Mouse (Mus musculus) forebrain, embryonic 13.5 days (tissue): ENCODE measurements around the gene Trpd52l3. TPM values are rescaled to one million over a fixed set of nuclear protein-coding genes. Genes with fewer than 3 reads are reported as not detected.

Source experiments
- ATAC-seq: fragments of 200-750 bp; cut with Nextera tagmentation; 2 replicates; pipeline ENCODE4 v1.8.0; 2017
- H3K27ac ChIP-seq: fragments of 300-500 bp; sonication (generic); 2 replicates; pipeline ENCODE4 v1.5.1; 2015; ENCODE audit warnings: inconsistent platforms, mild to moderate bottlenecking, moderate library complexity
- H3K27me3 ChIP-seq: fragments of 300-500 bp; sonication (generic); 2 replicates; pipeline ENCODE4 v1.6.1; 2015; ENCODE audit warnings: mild to moderate bottlenecking, inconsistent platforms
- H3K36me3 ChIP-seq: fragments of 300-500 bp; sonication (generic); 2 replicates; pipeline ENCODE4 v1.6.1; 2015; ENCODE audit warnings: mild to moderate bottlenecking, inconsistent platforms; ENCODE audit not compliant: poor library complexity, severe bottlenecking
- H3K4me1 ChIP-seq: fragments of 300-500 bp; sonication (generic); 2 replicates; pipeline ENCODE4 v1.6.1; 2015; ENCODE audit warnings: inconsistent platforms
- H3K4me2 ChIP-seq: fragments of 300-500 bp; sonication (generic); 2 replicates; pipeline ENCODE4 v1.6.1; 2015; ENCODE audit warnings: inconsistent platforms, mild to moderate bottlenecking, moderate library complexity
- H3K4me3 ChIP-seq: fragments of 300-500 bp; sonication (generic); 2 replicates; pipeline ENCODE4 v1.5.1; 2015; ENCODE audit warnings: mild to moderate bottlenecking, inconsistent platforms
- H3K9ac ChIP-seq: fragments of 300-500 bp; sonication (generic); 2 replicates; pipeline ENCODE4 v1.6.1; 2015; ENCODE audit warnings: mild to moderate bottlenecking, inconsistent platforms
- H3K9me3 ChIP-seq: fragments of 300-500 bp; sonication (generic); replicated peaks from 2 replicates; pipeline ENCODE4 v1.6.1; 2016; ENCODE audit warnings: inconsistent platforms
- WGBS: fragments of 180-500 bp; shearing (Covaris S2); methylation state at CpG from one replicate; pipeline ENCODE4 v1.1.7; 2015; 5-methylcytosine and 5-hydroxymethylcytosine counted together
- polyA plus RNA-seq: library from polyadenylated mRNA; unstranded; fragments of >200 nt; fragmentation: Nextera tagmentation; extraction: Ambion mirVana; gene quantifications from 2 replicates; pipeline ENCODE4 v1.2.1, GENCODE M21; 2015

The Trpd52l3 gene
- polyA plus RNA-seq, 1 experiment from 2014 or later, result not detected

- no peak for ATAC-seq
- H3K9ac ChIP-seq, result peak overlapping the region; percentile 100
- peaks cover 2% of the 10 kb centered on the region; the same call in 1 of the 2 replicates for H3K36me3 ChIP-seq
- H3K4me1 ChIP-seq, result peaks cover 56% of the 10 kb centered on the region
- WGBS, result under 1% methylated on average over 7 of the region's 7 CpGs
- H3K27me3 ChIP-seq, result no peaks in the 10 kb centered on the region
- peak overlapping the region; percentile 94; the same call in 1 of the 2 replicates for H3K27ac ChIP-seq
- H3K4me3 ChIP-seq, result peak overlapping the region; percentile 81
- H3K9me3 ChIP-seq, result no peaks in the 10 kb centered on the region
- peak overlapping the region; percentile 66 for H3K4me2 ChIP-seq
These were observed 27.9 kb downstream of the Trpd52l3 start for GRCm38 (mm10) chr19:30031468-30031931.

- no peak overlapping the region for H3K27ac ChIP-seq
- no peaks in the 10 kb centered on the region for H3K9me3 ChIP-seq
- peaks cover 62% of the 10 kb centered on the region for H3K4me1 ChIP-seq
- peak overlapping the region; percentile 100; the same call in 1 of the 2 replicates for H3K9ac ChIP-seq
- peak overlapping the region; percentile 81 for H3K4me3 ChIP-seq
- no peaks in the 10 kb centered on the region for H3K27me3 ChIP-seq
- WGBS, result 71% methylated on average over 3 of the region's 3 CpGs
- peak overlapping the region; percentile 66 for H3K4me2 ChIP-seq
- peaks cover 2% of the 10 kb centered on the region; the same call in 1 of the 2 replicates for H3K36me3 ChIP-seq
- ATAC-seq, result no peak
These were observed 28.6 kb downstream of the Trpd52l3 start for GRCm38 (mm10) chr19:30032206-30032605.

- Histone ChIP-seq H3K9me3 (no peaks in the 10 kb centered on the region), H3K4me3 (no peak overlapping the region), H3K9ac (no peak overlapping the region), H3K27me3 (no peaks in the 10 kb centered on the region), H3K27ac (no peak overlapping the region), H3K4me1 (peaks cover 52% of the 10 kb centered on the region), H3K4me2 (no peak overlapping the region), H3K36me3 (peaks cover 2% of the 10 kb centered on the region)
- WGBS, result 66% methylated on average over 3 of the region's 3 CpGs
- ATAC-seq, result no peak
These were observed 31.8 kb downstream of the Trpd52l3 start for GRCm38 (mm10) chr19:30035361-30035760.

GRCm38 (mm10) chr19:30043691-30044090 is 40.1 kb downstream of the Trpd52l3 start:
- WGBS, result 98% methylated on average over 2 of the region's 2 CpGs
- H3K4me3 ChIP-seq, result no peak overlapping the region

GRCm38 (mm10) chr19:30044630-30045029 is 41.0 kb downstream of the Trpd52l3 start:
- Histone ChIP-seq H3K9me3 (0 out of 2 replicates have a peak, but pooled peaks cover 3% of the 10 kb centered on the region), H3K9ac (no peak overlapping the region), H3K4me2 (no peak overlapping the region), H3K36me3 (peaks cover 40% of the 10 kb centered on the region), H3K27me3 (no peaks in the 10 kb centered on the region), H3K4me3 (no peak overlapping the region), H3K27ac (no peak overlapping the region), H3K4me1 (no peaks in the 10 kb centered on the region)
- no peak for ATAC-seq
- WGBS, result 97% methylated on average over 1 of the region's 1 CpGs

More at GRCm38 (mm10) chr19:30043691-30044090, 40.1 kb downstream of the Trpd52l3 start:
- H3K9ac ChIP-seq, result no peak overlapping the region
- H3K4me2 ChIP-seq, result no peak overlapping the region
- no peak for ATAC-seq
- H3K27ac ChIP-seq, result no peak overlapping the region
- H3K27me3 ChIP-seq, result no peaks in the 10 kb centered on the region
- H3K4me1 ChIP-seq, result no peaks in the 10 kb centered on the region
- H3K36me3 ChIP-seq, result peaks cover 37% of the 10 kb centered on the region
- 0 out of 2 replicates have a peak, but pooled peaks cover 3% of the 10 kb centered on the region for H3K9me3 ChIP-seq

- Histone ChIP-seq H3K4me2 (no peak overlapping the region), H3K36me3 (peaks cover 44% of the 10 kb centered on the region), H3K4me3 (no peak overlapping the region), H3K4me1 (no peaks in the 10 kb centered on the region), H3K9ac (no peak overlapping the region), H3K27ac (no peak overlapping the region), H3K9me3 (0 out of 2 replicates have a peak, but pooled peaks cover 3% of the 10 kb centered on the region), H3K27me3 (no peaks in the 10 kb centered on the region)
- ATAC-seq, result no peak
- 61% methylated on average over 1 of the region's 1 CpGs for WGBS
These were observed 42.3 kb downstream of the Trpd52l3 start for GRCm38 (mm10) chr19:30045857-30046256.

GRCm38 (mm10) chr19:30050584-30050983 is 47.0 kb downstream of the Trpd52l3 start:
- no peaks in the 10 kb centered on the region for H3K4me1 ChIP-seq
- no peak overlapping the region for H3K4me3 ChIP-seq
- peaks cover 30% of the 10 kb centered on the region for H3K36me3 ChIP-seq
- H3K4me2 ChIP-seq, result no peak overlapping the region
- ATAC-seq, result no peak
- no peaks in the 10 kb centered on the region for H3K27me3 ChIP-seq
- WGBS, result 87% methylated on average over 2 of the region's 2 CpGs
- 0 out of 2 replicates have a peak, but pooled peaks cover 3% of the 10 kb centered on the region for H3K9me3 ChIP-seq
- no peak overlapping the region for H3K9ac ChIP-seq
- H3K27ac ChIP-seq, result no peak overlapping the region

GRCm38 (mm10) chr19:30051479-30051878 is 47.9 kb downstream of the Trpd52l3 start:
- H3K36me3 ChIP-seq, result peaks cover 28% of the 10 kb centered on the region
- no peak overlapping the region for H3K4me2 ChIP-seq
- no peaks in the 10 kb centered on the region for H3K27me3 ChIP-seq
- no peak for ATAC-seq
- 0 out of 2 replicates have a peak, but pooled peaks cover 3% of the 10 kb centered on the region for H3K9me3 ChIP-seq
- H3K4me3 ChIP-seq, result no peak overlapping the region
- H3K4me1 ChIP-seq, result no peaks in the 10 kb centered on the region
- H3K9ac ChIP-seq, result no peak overlapping the region
- WGBS, result 94% methylated on average over 3 of the region's 3 CpGs
- H3K27ac ChIP-seq, result no peak overlapping the region

GRCm38 (mm10) chr19:30054218-30054617 is 50.6 kb downstream of the Trpd52l3 start:
- WGBS, result 100% methylated on average over 2 of the region's 2 CpGs

More at GRCm38 (mm10) chr19:30054218-30054617, 50.6 kb downstream of the Trpd52l3 start:
- Histone ChIP-seq H3K36me3 (peaks cover 12% of the 10 kb centered on the region), H3K27ac (no peak overlapping the region), H3K4me3 (no peak overlapping the region), H3K9me3 (no peaks in the 10 kb centered on the region), H3K4me1 (no peaks in the 10 kb centered on the region), H3K4me2 (no peak overlapping the region), H3K27me3 (no peaks in the 10 kb centered on the region), H3K9ac (no peak overlapping the region)
- no peak for ATAC-seq

Other genes starting within 250 kb of the Trpd52l3 start
- 7.0 and 7.6 TPM in 2 replicates for gene 9930021J03Rik, start 197.8 kb upstream of the Trpd52l3 start, polyA plus RNA-seq
- 35.8 and 37.0 TPM in 2 replicates for gene Ranbp6, start 190.8 kb upstream of the Trpd52l3 start, polyA plus RNA-seq
- 0.23 and 0.34 TPM in 2 replicates for gene Il33, start 78.7 kb upstream of the Trpd52l3 start, polyA plus RNA-seq
- 73.6 and 73.8 TPM in 2 replicates for gene Uhrf2, start 26.7 kb downstream of the Trpd52l3 start, polyA plus RNA-seq
- gene Gldc, start 171.6 kb downstream of the Trpd52l3 start, polyA plus RNA-seq, result 23.5 and 25.2 TPM in 2 replicates
- gene Mbl2, start 229.2 kb downstream of the Trpd52l3 start, polyA plus RNA-seq, result not detected in 2 replicates